ENCODE assay signal across 14 mouse cellular contexts in the genomic region with DNA sequence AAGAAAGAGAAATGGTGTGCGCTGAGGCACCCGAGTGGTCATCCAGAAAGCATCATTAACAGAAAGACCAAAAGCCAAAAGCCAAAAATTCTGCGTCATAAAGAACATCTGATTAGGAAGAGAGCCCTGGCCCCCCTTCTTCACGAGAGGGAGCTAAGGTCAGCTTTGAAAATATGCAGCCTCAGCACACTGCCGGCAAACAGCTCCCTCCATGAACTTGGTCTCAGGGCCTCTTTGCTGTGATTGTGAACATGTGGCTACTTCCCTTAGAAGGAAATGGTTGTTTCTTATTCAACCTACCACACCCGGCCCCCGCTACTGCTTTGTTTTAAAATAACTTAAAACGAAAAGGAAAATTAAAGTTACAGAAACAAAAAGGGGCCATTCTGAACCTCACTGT. TPM values are rescaled to one million over a fixed set of nuclear protein-coding genes. Genes with fewer than 3 reads are reported as not detected.
DNase-seq lines count a peak whose midpoint lies in the region; ATAC-seq and TF ChIP-seq lines count a peak whose summit lies in the region.
"Had no signal": no experiment of that assay in that cellular context is flagged by ENCODE, and none has a peak within 500 bp of the region (broad histone marks: within the 10 kb centered on the region; RNA-seq: fewer than 3 reads in every experiment).

No protein-coding gene starts in this region.

- H3K9ac ChIP-seq in heart, adult 2 months (ENCODE audit: low read depth, low read length), result no peak overlapping the region
- no peak overlapping the region for H3K9ac ChIP-seq in lung, embryonic 16.5 days (ENCODE audit: low read length)
- H3K9ac ChIP-seq in midbrain, embryonic 11.5 days (ENCODE audit: low read length), result no peak overlapping the region
- H3K9ac ChIP-seq: liver, embryonic 14.5 days had no signal

- H3K27ac ChIP-seq in heart, adult 2 months, result peak overlapping the region; percentile 17; the same call in 1 of the 2 replicates
- H3K27ac ChIP-seq in lung, embryonic 16.5 days (ENCODE audit: low read length), result peak overlapping the region; percentile 58
- H3K27ac ChIP-seq in midbrain, embryonic 11.5 days (ENCODE audit: low read depth, low read length), result no peak overlapping the region
- H3K27ac ChIP-seq: layer of hippocampus, adult 2 months; liver, embryonic 14.5 days had no signal

- no peaks in the 10 kb centered on the region for H3K27me3 ChIP-seq in heart, adult 2 months (ENCODE audit: control insufficient read depth, insufficient read depth, low read length)
- H3K27me3 ChIP-seq in lung, embryonic 16.5 days (ENCODE audit: control insufficient read depth, insufficient read depth, low read depth, low read length), result no peaks in the 10 kb centered on the region
- H3K27me3 ChIP-seq in midbrain, embryonic 11.5 days (ENCODE audit: control insufficient read depth, insufficient read depth, low read length), result no peaks in the 10 kb centered on the region

- no peak for TF ChIP-seq CTCF in heart, adult 2 months (IDR thresholded peaks at IDR 0.05)

- TF ChIP-seq POLR2A in heart, adult 2 months (IDR thresholded peaks at IDR 0.05; ENCODE audit: insufficient read depth, low read depth, low read length), result no peak

- intact Hi-C loops in heart, adult 2 months (cut with DNase I), result loop anchor here (5.0 kb wide), 1 partner anchor 38 kb away; no protein-coding TSS in a partner anchor

- H3K4me3 ChIP-seq in heart, adult 2 months, result no peak overlapping the region
- no peak overlapping the region for H3K4me3 ChIP-seq in lung, embryonic 16.5 days (ENCODE audit: low read length)
- H3K4me3 ChIP-seq in midbrain, embryonic 11.5 days (ENCODE audit: low read depth, low read length), result no peak overlapping the region
- H3K4me3 ChIP-seq: layer of hippocampus, adult 2 months had no signal

- ATAC-seq in lung, embryonic 16.5 days (ENCODE audit: low read depth), result peak; percentile 13; the same call in 1 of the 2 replicates
- ATAC-seq in midbrain, embryonic 11.5 days (ENCODE audit: low FRiP score), result no peak
- ATAC-seq: CD4-positive, CD25-positive, alpha-beta regulatory T cell, adult 4 months had no signal

- WGBS in heart, adult 2 months, result 41% methylated on average over 8 of the region's 8 CpGs
- 32% methylated on average over 8 of the region's 8 CpGs for WGBS in lung, embryonic 16.5 days
- WGBS in midbrain, embryonic 11.5 days, result 85% methylated on average over 8 of the region's 8 CpGs

- H3K9me3 ChIP-seq in lung, embryonic 16.5 days (ENCODE audit: control insufficient read depth, low read length), result no peaks in the 10 kb centered on the region
- H3K9me3 ChIP-seq in midbrain, embryonic 11.5 days (ENCODE audit: control insufficient read depth, low read length), result no peaks in the 10 kb centered on the region

- DNase-seq in heart, adult 2 months, result no peak
- DNase-seq in heart, adult 18-20 months, result no peak
- no peak for DNase-seq in lung, adult 18-20 months
- DNase-seq in kidney, postnatal 10 days, result peak; percentile 77
- peak; percentile 53 for DNase-seq in yolk sac, embryonic 10.5 days (ENCODE audit: low spot score)
- DNase-seq in midbrain, embryonic 11.5 days (ENCODE audit: low spot score, missing footprints), result no peak
- no peak for DNase-seq in cerebellum, adult 9-10 months
- DNase-seq: cerebellum, adult 9-11 months; gastrocnemius, postnatal 36 days; right cerebral cortex, postnatal 25 days had no signal

- no peak for TF ChIP-seq EP300 in heart, adult 2 months (IDR thresholded peaks at IDR 0.05; ENCODE audit: insufficient read depth, low read depth, low read length)

- H3K4me1 ChIP-seq in heart, adult 2 months (ENCODE audit: control insufficient read depth, insufficient read depth, low read length), result peaks cover 19% of the 10 kb centered on the region
- H3K4me1 ChIP-seq in lung, embryonic 16.5 days (replicated peaks; ENCODE audit: control insufficient read depth, insufficient read depth, low read length), result peaks cover 42% of the 10 kb centered on the region
- H3K4me1 ChIP-seq in midbrain, embryonic 11.5 days (ENCODE audit: control insufficient read depth, insufficient read depth, low read length), result 0 out of 2 replicates have a peak, but pooled peaks cover 3% of the 10 kb centered on the region

- no peaks in the 10 kb centered on the region for H3K36me3 ChIP-seq in heart, adult 2 months (ENCODE audit: control insufficient read depth, insufficient read depth, low read length)
- H3K36me3 ChIP-seq in lung, embryonic 16.5 days (ENCODE audit: control insufficient read depth, insufficient read depth, low read length), result no peaks in the 10 kb centered on the region
- no peaks in the 10 kb centered on the region for H3K36me3 ChIP-seq in midbrain, embryonic 11.5 days (ENCODE audit: control insufficient read depth, insufficient read depth, low read length)

- H3K79me2 ChIP-seq in heart, adult 2 months (replicated peaks; ENCODE audit: control insufficient read depth, insufficient read depth, low read length), result no peaks in the 10 kb centered on the region

- H3K4me2 ChIP-seq in lung, embryonic 16.5 days (ENCODE audit: low read depth, low read length), result no peak overlapping the region
- no peak overlapping the region for H3K4me2 ChIP-seq in midbrain, embryonic 11.5 days

RNA-seq across cellular contexts. Expression of a gene that starts 44.4 kb away (rescaled TPM):
- total RNA-seq in heart, adult 2 months (2021), result 10 to 100 TPM; 39.6 to 44.0 TPM
- 55.5 and 58.5 TPM in 2 replicates for polyA plus RNA-seq in heart, adult 2 months (2012; rRNA removed)
- 10 to 100 TPM; 42.2 to 42.9 TPM for total RNA-seq in heart, adult 18-20 months (2021)
- polyA plus RNA-seq in lung, embryonic 16.5 days (2015; fragmentation: Nextera tagmentation; extraction: Ambion mirVana), result 126 and 132 TPM in 2 replicates
- polyA plus RNA-seq in midbrain, embryonic 11.5 days (2014; fragmentation: Nextera tagmentation; extraction: Ambion mirVana), result 63.6 and 69.7 TPM in 2 replicates

RNA-seq across cellular contexts. Expression of a gene that starts 48.2 kb away (rescaled TPM):
- 1 to 10 TPM; 9.3 to 9.8 TPM for total RNA-seq in heart, adult 2 months (2021)
- 12.9 and 13.1 TPM in 2 replicates for polyA plus RNA-seq in heart, adult 2 months (2012; rRNA removed)
- total RNA-seq in heart, adult 18-20 months (2021), result 1 to 10 TPM; 7.9 to 8.5 TPM
- polyA plus RNA-seq in lung, embryonic 16.5 days (2015; fragmentation: Nextera tagmentation; extraction: Ambion mirVana), result 298 and 315 TPM in 2 replicates
- 46.8 and 52.2 TPM in 2 replicates for polyA plus RNA-seq in midbrain, embryonic 11.5 days (2014; fragmentation: Nextera tagmentation; extraction: Ambion mirVana)

Comparison
In these comparisons a context has a peak if more than half of its experiments do, and no peak if none do; other contexts are left out.
1. DNase-seq: peak in kidney, postnatal 10 days (single experiment) and yolk sac, embryonic 10.5 days (single experiment); none in heart, adult 2 months (0 of 2), heart, adult 18-20 months (0 of 2), lung, adult 18-20 months (0 of 2), midbrain, embryonic 11.5 days (single experiment) and cerebellum, adult 9-10 months (single experiment).